Mouse (Mus musculus) MEL (cell line): ENCODE results near the gene Spats2.

Experiments
- EP300 ChIP-seq, 2 experiments: IDR thresholded peaks; 2 replicates each; pipeline ENCODE4 v1.6.1; 2011; ENCODE audit warnings: improper control_type of control experiment in 2 of 2, low read length in 2 of 2, low read depth in 1 of 2, mild to moderate bottlenecking in 1 of 2
- GABPA ChIP-seq: IDR thresholded peaks from 2 replicates; pipeline ENCODE4 v1.6.1; 2012; ENCODE audit warnings: low read depth, mild to moderate bottlenecking, inconsistent platforms, low read length, improper control_type of control experiment, moderate library complexity
- JUND ChIP-seq: IDR thresholded peaks from 2 replicates; pipeline ENCODE4 v1.6.1; 2011; ENCODE audit warnings: low read depth, mild to moderate bottlenecking, improper control_type of control experiment, low read length
- MAX ChIP-seq: IDR thresholded peaks from 2 replicates; pipeline ENCODE4 v1.6.1; 2011; ENCODE audit warnings: low read length, improper control_type of control experiment
- POLR2A ChIP-seq, 2 experiments: IDR thresholded peaks; 2 replicates each; pipeline ENCODE4 v1.6.1; 2011 to 2012; ENCODE audit warnings: low read length in 2 of 2, mild to moderate bottlenecking in 2 of 2, control low read depth in 1 of 2, improper control_type of control experiment in 1 of 2, low read depth in 1 of 2, moderate library complexity in 1 of 2; ENCODE audit not compliant: control insufficient read depth in 1 of 2, insufficient read depth in 1 of 2, poor library complexity in 1 of 2
- POLR2AphosphoS2 ChIP-seq: IDR thresholded peaks from 2 replicates; pipeline ENCODE4 v1.6.1; 2011; ENCODE audit warnings: low read length, improper control_type of control experiment
- POLR2AphosphoS5 ChIP-seq: IDR thresholded peaks from 2 replicates; pipeline ENCODE4 v1.6.1; 2012; ENCODE audit warnings: low read depth, borderline replicate concordance, mild to moderate bottlenecking, inconsistent platforms, low read length, moderate library complexity, mixed read lengths
- SMC3 ChIP-seq: IDR thresholded peaks from 2 replicates; pipeline ENCODE4 v1.6.1; 2011; ENCODE audit warnings: low read depth, low read length, improper control_type of control experiment
- TCF12 ChIP-seq: IDR thresholded peaks from 2 replicates; pipeline ENCODE4 v1.6.1; 2014; ENCODE audit warnings: low read depth, mild to moderate bottlenecking, inconsistent platforms, low read length, improper control_type of control experiment, moderate library complexity
- ZNF384 ChIP-seq: IDR thresholded peaks from 2 replicates; pipeline ENCODE4 v1.6.1; 2012; ENCODE audit warnings: low read depth, mild to moderate bottlenecking, inconsistent platforms, low read length, improper control_type of control experiment

DNA sequence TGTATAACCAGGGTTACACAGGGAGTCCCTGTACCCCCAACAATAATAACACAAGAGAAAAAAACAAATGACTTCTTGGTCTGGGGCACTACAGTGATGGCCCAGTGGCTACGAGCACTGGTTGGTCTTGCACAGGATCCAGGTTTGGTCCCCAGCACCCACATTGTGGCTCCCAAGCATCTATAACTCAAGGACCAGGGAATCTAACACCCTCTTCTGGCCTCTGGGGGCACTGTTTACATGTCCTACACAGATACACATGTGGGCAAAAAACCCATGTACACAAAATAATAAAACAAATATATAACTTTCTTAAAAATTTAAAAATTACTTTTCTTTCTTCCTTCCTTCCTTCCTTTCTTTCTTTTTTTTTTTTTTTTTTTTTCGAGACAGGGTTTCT, 53.9 kb downstream of the Spats2 start:
- TF ChIP-seq SMC3, result no peak
- TF ChIP-seq POLR2AphosphoS5, result no peak
- TF ChIP-seq ZNF384, result no peak
- TF ChIP-seq EP300 (IDR thresholded peaks at IDR 0.05; ENCODE audit: low read depth in 1 of 2, low read length in 2 of 2), result no peak
- no peak for TF ChIP-seq TCF12
- TF ChIP-seq JUND, result no peak
- no peak for TF ChIP-seq MAX
- no peak for TF ChIP-seq POLR2AphosphoS2
- TF ChIP-seq POLR2A (IDR thresholded peaks at IDR 0.05; ENCODE audit: control insufficient read depth in 1 of 2, insufficient read depth in 1 of 2, low read depth in 1 of 2, low read length in 2 of 2, poor library complexity in 1 of 2), result no peak
- no peak for TF ChIP-seq GABPA
